Mouse (Mus musculus): ENCODE measurements around the gene Prdm10.

- no peak for TF ChIP-seq CTCF (IDR thresholded peaks at IDR 0.05; ENCODE audit: borderline replicate concordance, extremely low read depth, insufficient read depth, insufficient read length)
- no peak for TF ChIP-seq POLR2A (IDR thresholded peaks at IDR 0.05; ENCODE audit: borderline replicate concordance, extremely low read depth, insufficient read depth, insufficient read length, poor library complexity, severe bottlenecking)
These were observed 39.1 kb upstream of the Prdm10 start for GRCm38 (mm10) chr9:31241208-31241699.

All from brain, embryonic 14.5 days (tissue).